In genomic region chr11:49927670-49928069, GRCm38 (mm10) we compare ENCODE assay signal across 15 mouse cellular contexts. TPM values are rescaled to one million over a fixed set of nuclear protein-coding genes. Genes with fewer than 3 reads are reported as not detected.
DNase-seq lines count a peak whose midpoint lies in the region; ATAC-seq and TF ChIP-seq lines count a peak whose summit lies in the region.
"Had no signal": no experiment of that assay in that cellular context is flagged by ENCODE, and none has a peak within 500 bp of the region (broad histone marks: within the 10 kb centered on the region; RNA-seq: fewer than 3 reads in every experiment).

No protein-coding gene starts in this region.

- H3K27ac ChIP-seq in embryonic facial prominence, embryonic 11.5 days (replicated peaks; ENCODE audit: low read depth, low read length): no peak overlapping the region
- no peak overlapping the region for H3K27ac ChIP-seq in embryonic facial prominence, embryonic 10.5 days (replicated peaks)
- H3K27ac ChIP-seq in midbrain, embryonic 13.5 days: peak overlapping the region; percentile 55
- no peak overlapping the region for H3K27ac ChIP-seq in midbrain, embryonic 11.5 days (ENCODE audit: low read depth, low read length)
- peak overlapping the region; percentile 72 for H3K27ac ChIP-seq in hindbrain, embryonic 15.5 days (replicated peaks)
- H3K27ac ChIP-seq in olfactory bulb, adult 2 months (ENCODE audit: insufficient read depth, low read depth, low read length): peak overlapping the region; percentile 60
- H3K27ac ChIP-seq: heart, embryonic 15.5 days; liver, embryonic 14.5 days had no signal

- WGBS in embryonic facial prominence, embryonic 11.5 days: 75% methylated on average over 6 of the region's 6 CpGs
- WGBS in embryonic facial prominence, embryonic 10.5 days: 79% methylated on average over 6 of the region's 6 CpGs
- 67% methylated on average over 6 of the region's 6 CpGs for WGBS in midbrain, embryonic 13.5 days
- 71% methylated on average over 6 of the region's 6 CpGs for WGBS in midbrain, embryonic 11.5 days
- 57% methylated on average over 6 of the region's 6 CpGs for WGBS in hindbrain, embryonic 15.5 days
- WGBS in olfactory bulb, adult 2 months: 38% methylated on average over 6 of the region's 6 CpGs

- no peak overlapping the region for H3K9ac ChIP-seq in embryonic facial prominence, embryonic 11.5 days (replicated peaks; ENCODE audit: low read length)
- no peak overlapping the region for H3K9ac ChIP-seq in midbrain, embryonic 13.5 days (replicated peaks)
- H3K9ac ChIP-seq in midbrain, embryonic 11.5 days (ENCODE audit: low read length): no peak overlapping the region
- no peak overlapping the region for H3K9ac ChIP-seq in hindbrain, embryonic 15.5 days
- H3K9ac ChIP-seq: heart, embryonic 15.5 days; liver, embryonic 14.5 days had no signal

- H3K4me2 ChIP-seq in embryonic facial prominence, embryonic 11.5 days (ENCODE audit: low read depth, low read length): no peak overlapping the region
- no peak overlapping the region for H3K4me2 ChIP-seq in midbrain, embryonic 13.5 days (replicated peaks)
- H3K4me2 ChIP-seq in midbrain, embryonic 11.5 days: no peak overlapping the region
- H3K4me2 ChIP-seq in hindbrain, embryonic 15.5 days: no peak overlapping the region
- H3K4me2 ChIP-seq: heart, embryonic 15.5 days had no signal

- ATAC-seq in embryonic facial prominence, embryonic 11.5 days (replicated peaks; ENCODE audit: insufficient number of reproducible peaks, low FRiP score, low TSS enrichment, low read depth): peak; percentile 60; the same call in 1 of the 2 replicates
- ATAC-seq in midbrain, embryonic 13.5 days: peak; percentile 47; the same call in 1 of the 2 replicates
- ATAC-seq in midbrain, embryonic 11.5 days (ENCODE audit: low FRiP score): no peak
- ATAC-seq in hindbrain, embryonic 15.5 days (ENCODE audit: low FRiP score, low read depth): no peak
- ATAC-seq: inflammation-experienced regulatory T-cells, adult 6 months had no signal

- H3K27me3 ChIP-seq in embryonic facial prominence, embryonic 11.5 days (ENCODE audit: control insufficient read depth, insufficient read depth, low read length): no peaks in the 10 kb centered on the region
- H3K27me3 ChIP-seq in embryonic facial prominence, embryonic 10.5 days (replicated peaks; ENCODE audit: low read depth, poor library complexity, severe bottlenecking): peaks cover 7% of the 10 kb centered on the region; the same call in 1 of the 2 replicates
- no peaks in the 10 kb centered on the region for H3K27me3 ChIP-seq in midbrain, embryonic 13.5 days
- no peaks in the 10 kb centered on the region for H3K27me3 ChIP-seq in midbrain, embryonic 11.5 days (ENCODE audit: control insufficient read depth, insufficient read depth, low read length)
- H3K27me3 ChIP-seq in hindbrain, embryonic 15.5 days: no peaks in the 10 kb centered on the region

- no peak for TF ChIP-seq CTCF in olfactory bulb, adult 2 months (IDR thresholded peaks at IDR 0.05; ENCODE audit: insufficient read depth, low read depth, low read length)

- H3K36me3 ChIP-seq in embryonic facial prominence, embryonic 11.5 days (replicated peaks; ENCODE audit: control insufficient read depth, insufficient read depth, low read depth, low read length): no peaks in the 10 kb centered on the region
- H3K36me3 ChIP-seq in embryonic facial prominence, embryonic 10.5 days (replicated peaks): no peaks in the 10 kb centered on the region
- no peaks in the 10 kb centered on the region for H3K36me3 ChIP-seq in midbrain, embryonic 13.5 days
- no peaks in the 10 kb centered on the region for H3K36me3 ChIP-seq in midbrain, embryonic 11.5 days (ENCODE audit: control insufficient read depth, insufficient read depth, low read length)
- H3K36me3 ChIP-seq in hindbrain, embryonic 15.5 days: no peaks in the 10 kb centered on the region
- H3K36me3 ChIP-seq: heart, embryonic 15.5 days had no signal

- DNase-seq in embryonic facial prominence, embryonic 11.5 days (ENCODE audit: low spot score): no peak
- no peak for DNase-seq in embryonic facial prominence, embryonic 10.5 days (ENCODE audit: low spot score)
- DNase-seq in midbrain, embryonic 11.5 days (ENCODE audit: low spot score, missing footprints): no peak
- DNase-seq in urinary bladder, postnatal 4 days (ENCODE audit: low spot score in 2 of 2): no peak
- DNase-seq in liver: no peak
- DNase-seq: cerebellum, adult 8-10 months; gastrocnemius, postnatal 25 days; lung, postnatal 36 days had no signal

- H3K4me3 ChIP-seq in embryonic facial prominence, embryonic 11.5 days (ENCODE audit: low read depth, low read length): no peak overlapping the region
- no peak overlapping the region for H3K4me3 ChIP-seq in embryonic facial prominence, embryonic 10.5 days
- H3K4me3 ChIP-seq in midbrain, embryonic 13.5 days (replicated peaks): no peak overlapping the region
- no peak overlapping the region for H3K4me3 ChIP-seq in midbrain, embryonic 11.5 days (ENCODE audit: low read depth, low read length)
- no peak overlapping the region for H3K4me3 ChIP-seq in hindbrain, embryonic 15.5 days
- no peak overlapping the region for H3K4me3 ChIP-seq in olfactory bulb, adult 2 months (ENCODE audit: insufficient read depth, low read depth, low read length)
- H3K4me3 ChIP-seq: heart, embryonic 15.5 days had no signal

- no peaks in the 10 kb centered on the region for H3K9me3 ChIP-seq in embryonic facial prominence, embryonic 11.5 days (replicated peaks; ENCODE audit: control insufficient read depth, low read length)
- H3K9me3 ChIP-seq in embryonic facial prominence, embryonic 10.5 days: no peaks in the 10 kb centered on the region
- no peaks in the 10 kb centered on the region for H3K9me3 ChIP-seq in midbrain, embryonic 13.5 days
- no peaks in the 10 kb centered on the region for H3K9me3 ChIP-seq in midbrain, embryonic 11.5 days (ENCODE audit: control insufficient read depth, low read length)
- no peaks in the 10 kb centered on the region for H3K9me3 ChIP-seq in hindbrain, embryonic 15.5 days
- H3K9me3 ChIP-seq: heart, embryonic 15.5 days had no signal

- no peaks in the 10 kb centered on the region; the same call in 1 of the 2 replicates for H3K4me1 ChIP-seq in embryonic facial prominence, embryonic 11.5 days (ENCODE audit: control insufficient read depth, insufficient read depth, low read length)
- peaks cover 36% of the 10 kb centered on the region for H3K4me1 ChIP-seq in embryonic facial prominence, embryonic 10.5 days
- H3K4me1 ChIP-seq in midbrain, embryonic 13.5 days (replicated peaks): peaks cover 31% of the 10 kb centered on the region
- H3K4me1 ChIP-seq in midbrain, embryonic 11.5 days (ENCODE audit: control insufficient read depth, insufficient read depth, low read length): peaks cover 3% of the 10 kb centered on the region; the same call in 1 of the 2 replicates
- peaks cover 43% of the 10 kb centered on the region for H3K4me1 ChIP-seq in hindbrain, embryonic 15.5 days (replicated peaks)
- H3K4me1 ChIP-seq in olfactory bulb, adult 2 months (ENCODE audit: control insufficient read depth, insufficient read depth, low read length): peaks cover 39% of the 10 kb centered on the region

- TF ChIP-seq POLR2A in olfactory bulb, adult 2 months (IDR thresholded peaks at IDR 0.05; ENCODE audit: insufficient read depth, low read depth, low read length): no peak

RNA-seq across cellular contexts. Expression of gene Rasgef1c, which starts 26.0 kb away (rescaled TPM):
- polyA plus RNA-seq in embryonic facial prominence, embryonic 11.5 days (2014; fragmentation: Nextera tagmentation; extraction: Ambion mirVana): 0.29 and 0.91 TPM in 2 replicates
- 0.19 and 0.87 TPM in 2 replicates for polyA plus RNA-seq in embryonic facial prominence, embryonic 10.5 days (2016; fragmentation: Nextera tagmentation; extraction: Ambion mirVana)
- 8.2 and 9.5 TPM in 2 replicates for polyA plus RNA-seq in midbrain, embryonic 13.5 days (2015; fragmentation: Nextera tagmentation; extraction: Ambion mirVana)
- polyA plus RNA-seq in midbrain, embryonic 11.5 days (2014; fragmentation: Nextera tagmentation; extraction: Ambion mirVana): 0.55 and 0.92 TPM in 2 replicates
- polyA plus RNA-seq in hindbrain, embryonic 15.5 days (2015; fragmentation: Nextera tagmentation; extraction: Ambion mirVana): 31.8 and 36.6 TPM in 2 replicates
- not detected in 2 replicates for polyA plus RNA-seq in olfactory bulb, adult 2 months (2012; ENCODE audit: insufficient read depth, insufficient read length, low replicate concordance, missing spikeins)
- polyA plus RNA-seq: kidney, embryonic 14.5 days; liver, embryonic 14.5 days had no signal

Comparison
In these comparisons a context has a peak if more than half of its experiments do, and no peak if none do; other contexts are left out.
1. ATAC-seq: peak in embryonic facial prominence, embryonic 11.5 days (single experiment) and midbrain, embryonic 13.5 days (single experiment); none in midbrain, embryonic 11.5 days (single experiment) and hindbrain, embryonic 15.5 days (single experiment).
2. H3K27ac ChIP-seq: peak in midbrain, embryonic 13.5 days (single experiment), hindbrain, embryonic 15.5 days (single experiment) and olfactory bulb, adult 2 months (single experiment); none in embryonic facial prominence, embryonic 11.5 days (single experiment), embryonic facial prominence, embryonic 10.5 days (single experiment) and midbrain, embryonic 11.5 days (single experiment).